Comparison of ENCODE assay signal across 20 mouse cellular contexts in the genomic region with DNA sequence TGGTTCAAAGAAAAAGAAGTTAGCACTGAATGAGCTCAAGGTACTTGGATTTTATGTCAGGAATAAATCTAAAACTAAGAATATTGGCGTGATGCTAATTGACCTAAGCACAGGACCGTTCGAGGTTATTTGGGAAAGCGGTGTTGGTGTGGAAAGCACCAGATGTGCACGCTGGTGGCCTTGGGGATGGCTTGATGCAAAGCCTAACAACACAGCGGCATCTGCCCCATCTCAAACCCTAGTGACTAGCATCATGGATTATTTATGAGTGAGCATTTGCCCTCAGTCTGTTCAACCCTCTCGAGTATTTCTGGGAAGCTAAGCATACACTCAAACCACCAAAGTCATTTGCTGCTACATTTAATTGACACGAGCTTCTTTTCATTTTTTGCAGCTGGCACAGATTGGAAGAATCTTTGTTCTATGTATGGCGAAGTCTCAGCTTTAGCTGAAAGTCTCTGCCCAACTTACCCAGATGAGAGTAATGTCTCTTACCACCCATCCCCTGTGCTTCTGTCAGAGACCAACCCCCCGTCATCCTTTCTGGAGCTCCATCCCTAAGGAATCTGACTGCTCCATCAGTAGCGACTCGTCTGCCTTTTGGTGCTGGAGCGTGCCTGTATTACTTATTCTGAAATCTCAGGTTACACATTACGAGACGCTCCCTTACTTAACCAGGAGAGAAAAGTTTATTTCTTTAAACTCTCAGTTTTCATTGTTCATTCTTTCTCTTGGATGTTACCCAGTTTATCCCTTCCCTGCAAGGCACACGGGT.
DNase-seq lines count a peak whose midpoint lies in the region; ATAC-seq and TF ChIP-seq lines count a peak whose summit lies in the region.
"Had no signal": no experiment of that assay in that cellular context is flagged by ENCODE, and none has a peak within 500 bp of the region (broad histone marks: within the 10 kb centered on the region; RNA-seq: fewer than 3 reads in every experiment).

No protein-coding gene starts in this region.

- TF ChIP-seq CTCF in brain, embryonic 14.5 days (IDR thresholded peaks at IDR 0.05; ENCODE audit: borderline replicate concordance, extremely low read depth, insufficient read depth, insufficient read length), result no peak

- H3K27me3 ChIP-seq in heart, embryonic 12.5 days (replicated peaks), result no peaks in the 10 kb centered on the region
- H3K27me3 ChIP-seq in hindbrain, embryonic 15.5 days, result no peaks in the 10 kb centered on the region
- no peaks in the 10 kb centered on the region for H3K27me3 ChIP-seq in neural tube, embryonic 13.5 days
- H3K27me3 ChIP-seq in kidney, embryonic 14.5 days (ENCODE audit: control insufficient read depth, insufficient read depth, low read length), result no peaks in the 10 kb centered on the region
- H3K27me3 ChIP-seq: heart, embryonic 13.5 days; liver, embryonic 13.5 days had no signal

- no peak overlapping the region for H3K4me2 ChIP-seq in heart, embryonic 12.5 days
- H3K4me2 ChIP-seq in hindbrain, embryonic 15.5 days, result 0 out of 2 replicates have a peak overlapping the region, but pooled peaks have one; percentile 1
- H3K4me2 ChIP-seq in neural tube, embryonic 13.5 days, result no peak overlapping the region
- no peak overlapping the region for H3K4me2 ChIP-seq in kidney, embryonic 14.5 days (replicated peaks; ENCODE audit: low read depth, low read length)
- H3K4me2 ChIP-seq: heart, embryonic 13.5 days; liver, embryonic 13.5 days had no signal

- no peak for ATAC-seq in heart, embryonic 12.5 days (ENCODE audit: insufficient number of reproducible peaks, low FRiP score)
- ATAC-seq in hindbrain, embryonic 15.5 days (ENCODE audit: low FRiP score, low read depth), result peak; percentile 61
- ATAC-seq in neural tube, embryonic 13.5 days (ENCODE audit: low read depth), result peak; percentile 85
- no peak for ATAC-seq in megakaryocyte, adult 5-6 weeks (ENCODE audit: poor library complexity, severe bottlenecking)
- ATAC-seq in kidney, embryonic 14.5 days (ENCODE audit: low FRiP score, low TSS enrichment), result no peak
- ATAC-seq: forebrain, embryonic 14.5 days; intestine, embryonic 16.5 days had no signal

- no peak overlapping the region for H3K4me3 ChIP-seq in heart, embryonic 12.5 days
- H3K4me3 ChIP-seq in hindbrain, embryonic 15.5 days, result no peak overlapping the region
- no peak overlapping the region for H3K4me3 ChIP-seq in neural tube, embryonic 13.5 days
- no peak overlapping the region for H3K4me3 ChIP-seq in kidney, embryonic 14.5 days (ENCODE audit: low read length)
- H3K4me3 ChIP-seq: heart, embryonic 13.5 days; left cerebral cortex, adult 2 months; liver, embryonic 13.5 days; myocyte had no signal

- WGBS in heart, embryonic 12.5 days, result 81% methylated on average over 16 of the region's 16 CpGs
- 45% methylated on average over 16 of the region's 16 CpGs for WGBS in hindbrain, embryonic 15.5 days
- WGBS in neural tube, embryonic 13.5 days, result 46% methylated on average over 16 of the region's 16 CpGs
- WGBS in kidney, embryonic 14.5 days, result 42% methylated on average over 16 of the region's 16 CpGs

- H3K27ac ChIP-seq in heart, embryonic 12.5 days (ENCODE audit: poor library complexity, severe bottlenecking), result no peak overlapping the region
- H3K27ac ChIP-seq in hindbrain, embryonic 15.5 days (replicated peaks), result no peak overlapping the region
- peak overlapping the region; percentile 64 for H3K27ac ChIP-seq in neural tube, embryonic 13.5 days (replicated peaks)
- H3K27ac ChIP-seq in kidney, embryonic 14.5 days (ENCODE audit: low read depth, low read length), result no peak overlapping the region
- H3K27ac ChIP-seq: heart, embryonic 13.5 days; left cerebral cortex, adult 2 months; liver, embryonic 13.5 days had no signal

- no peak for TF ChIP-seq POLR2A in brain, embryonic 14.5 days (IDR thresholded peaks at IDR 0.05; ENCODE audit: borderline replicate concordance, extremely low read depth, insufficient read depth, insufficient read length, poor library complexity, severe bottlenecking)

- peaks cover 10% of the 10 kb centered on the region for H3K4me1 ChIP-seq in heart, embryonic 12.5 days (replicated peaks)
- 0 out of 2 replicates have a peak, but pooled peaks cover 5% of the 10 kb centered on the region for H3K4me1 ChIP-seq in hindbrain, embryonic 15.5 days (replicated peaks)
- H3K4me1 ChIP-seq in neural tube, embryonic 13.5 days (replicated peaks), result peaks cover 12% of the 10 kb centered on the region; the same call in 1 of the 2 replicates
- H3K4me1 ChIP-seq in kidney, embryonic 14.5 days (ENCODE audit: control insufficient read depth, insufficient read depth, low read length), result 0 out of 2 replicates have a peak, but pooled peaks cover 8% of the 10 kb centered on the region
- H3K4me1 ChIP-seq: liver, embryonic 13.5 days had no signal

- DNase-seq in heart, adult 11 months, result peak; percentile 66
- peak; percentile 71 for DNase-seq in brain, embryonic 14.5 days (ENCODE audit: low read depth)
- no peak for DNase-seq in thymus, adult 18-20 months
- DNase-seq: adrenal gland, adult 8-10 months; cerebellum, adult 8-10 months; heart, postnatal 36 days; kidney, postnatal 14 days; liver, embryonic 13.5 days; right cerebral cortex, postnatal 25 days; thymus, postnatal 36 days had no signal

- H3K9me3 ChIP-seq in heart, embryonic 12.5 days (replicated peaks), result no peaks in the 10 kb centered on the region; the same call in 1 of the 2 replicates
- H3K9me3 ChIP-seq in hindbrain, embryonic 15.5 days, result no peaks in the 10 kb centered on the region
- H3K9me3 ChIP-seq in neural tube, embryonic 13.5 days, result no peaks in the 10 kb centered on the region
- H3K9me3 ChIP-seq in kidney, embryonic 14.5 days (ENCODE audit: control insufficient read depth, low read length), result no peaks in the 10 kb centered on the region
- H3K9me3 ChIP-seq: heart, embryonic 13.5 days; liver, embryonic 13.5 days had no signal

- no peak overlapping the region for H3K9ac ChIP-seq in heart, embryonic 12.5 days
- no peak overlapping the region for H3K9ac ChIP-seq in hindbrain, embryonic 15.5 days
- no peak overlapping the region for H3K9ac ChIP-seq in neural tube, embryonic 13.5 days
- H3K9ac ChIP-seq in kidney, embryonic 14.5 days (ENCODE audit: low read depth, low read length), result no peak overlapping the region
- H3K9ac ChIP-seq: heart, embryonic 13.5 days; liver, embryonic 13.5 days had no signal

- no peaks in the 10 kb centered on the region for H3K36me3 ChIP-seq in heart, embryonic 12.5 days
- H3K36me3 ChIP-seq in hindbrain, embryonic 15.5 days, result no peaks in the 10 kb centered on the region
- H3K36me3 ChIP-seq in neural tube, embryonic 13.5 days, result no peaks in the 10 kb centered on the region
- H3K36me3 ChIP-seq in kidney, embryonic 14.5 days (ENCODE audit: control insufficient read depth, insufficient read depth, low read length), result no peaks in the 10 kb centered on the region
- H3K36me3 ChIP-seq: heart, embryonic 13.5 days; liver, embryonic 13.5 days had no signal

Comparison
In these comparisons a context has a peak if more than half of its experiments do, and no peak if none do; other contexts are left out.
1. DNase-seq: peak in heart, adult 11 months (single experiment) and brain, embryonic 14.5 days (single experiment); none in thymus, adult 18-20 months (0 of 2).
2. ATAC-seq: peak in hindbrain, embryonic 15.5 days (single experiment) and neural tube, embryonic 13.5 days (single experiment); none in heart, embryonic 12.5 days (single experiment), megakaryocyte, adult 5-6 weeks (single experiment) and kidney, embryonic 14.5 days (single experiment).